Mouse (Mus musculus): ENCODE data around the gene Carhsp1. TPM values are rescaled to one million over a fixed set of nuclear protein-coding genes. Genes with fewer than 3 reads are reported as not detected.

The Carhsp1 gene
- total and polyA plus RNA-seq, 3 experiments: 19.5 to 28.0 TPM; not detected in 1

DNA sequence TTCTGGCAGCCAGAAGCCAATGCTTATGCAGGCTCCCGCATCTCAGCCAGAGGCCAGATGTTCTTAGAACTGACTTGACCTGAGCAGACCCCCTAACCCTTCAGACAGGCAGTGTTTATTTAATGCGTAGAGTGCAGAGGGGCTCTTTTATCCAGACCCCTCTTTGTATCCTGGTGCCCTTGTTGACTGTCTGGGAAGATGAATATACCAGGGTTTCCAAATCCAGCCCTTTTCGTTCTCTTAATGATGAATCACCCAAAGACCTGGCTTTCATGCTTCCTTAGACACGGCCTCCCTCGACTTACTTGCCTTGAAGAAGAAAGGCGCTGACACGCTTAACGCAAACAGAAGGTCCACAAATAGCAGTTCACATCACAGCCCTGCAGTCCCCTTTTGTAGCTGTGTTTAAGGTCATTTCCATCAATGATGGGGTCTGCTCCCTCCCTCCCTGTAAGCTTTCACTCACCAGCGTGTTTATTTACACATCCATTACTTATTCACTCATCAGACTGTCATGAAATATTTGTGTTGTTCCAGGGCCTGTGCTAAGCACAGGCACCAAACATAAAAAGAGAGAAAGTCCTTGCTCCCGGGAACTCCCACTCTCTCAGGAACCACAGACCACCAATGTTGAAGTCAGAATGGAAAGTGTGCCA lies 52.2 kb downstream of the Carhsp1 start:
- Histone ChIP-seq H3K9ac (ENCODE audit: control insufficient read depth, low read depth, low read length, poor library complexity, severe bottlenecking) (no peak overlapping the region), H3K79me2 (ENCODE audit: control insufficient read depth, insufficient read depth, low read length, poor library complexity) (no peaks in the 10 kb centered on the region), H3K27ac (ENCODE audit: control insufficient read depth, low read depth, low read length) (no peak overlapping the region), H3K4me1 (ENCODE audit: control insufficient read depth in 1 of 2, insufficient read depth in 2 of 2, low read length in 2 of 2) (no peaks in the 10 kb centered on the region), H3K4me3 (ENCODE audit: control insufficient read depth in 1 of 2, insufficient read depth in 1 of 2, low read depth in 2 of 2, low read length in 2 of 2) (no peak overlapping the region), H3K27me3 (ENCODE audit: control insufficient read depth in 1 of 2, insufficient read depth in 2 of 2, low read length in 2 of 2) (no peaks in the 10 kb centered on the region), H3K9me3 (replicated peaks; ENCODE audit: insufficient read depth, low read length) (no peaks in the 10 kb centered on the region), H3K36me3 (ENCODE audit: control insufficient read depth in 1 of 2, insufficient read depth in 2 of 2, low read length in 2 of 2) (no peaks in the 10 kb centered on the region)
- TF ChIP-seq TCF12 (IDR thresholded peaks at IDR 0.05; ENCODE audit: low read depth, low read length) (no peak), UBTF (IDR thresholded peaks at IDR 0.05; ENCODE audit: borderline replicate concordance, insufficient read depth, low read depth, low read length) (no peak), ZNF384 (IDR thresholded peaks at IDR 0.05; ENCODE audit: low read depth, low read length) (no peak), SMC3 (IDR thresholded peaks at IDR 0.05; ENCODE audit: low read depth, low read length) (no peak), ZMIZ1 (IDR thresholded peaks at IDR 0.05; ENCODE audit: low read depth, low read length) (no peak), CTCF (IDR thresholded peaks at IDR 0.05 in 2 of 3, conservative IDR thresholded peaks at IDR 0.05 in 1 of 3; ENCODE audit: control insufficient read depth in 1 of 3, insufficient read depth in 1 of 3, low read depth in 2 of 3, low read length in 3 of 3, poor library complexity in 1 of 3, severe bottlenecking in 1 of 3) (no peak), CHD2 (IDR thresholded peaks at IDR 0.05; ENCODE audit: low read length) (no peak), USF2 (IDR thresholded peaks at IDR 0.05; ENCODE audit: borderline replicate concordance in 1 of 2, insufficient read depth in 1 of 2, low read depth in 1 of 2, low read length in 2 of 2) (no peak), POLR2AphosphoS5 (IDR thresholded peaks at IDR 0.05; ENCODE audit: borderline replicate concordance, low read depth, low read length) (no peak), USF1 (IDR thresholded peaks at IDR 0.05; ENCODE audit: low read depth, low read length) (no peak), NRF1 (IDR thresholded peaks at IDR 0.05; ENCODE audit: insufficient read depth, low read depth, low read length, poor library complexity, severe bottlenecking) (no peak), ETS1 (IDR thresholded peaks at IDR 0.05; ENCODE audit: low read depth, low read length) (no peak), MAZ (IDR thresholded peaks at IDR 0.05; ENCODE audit: low read depth, low read length) (no peak), JUND (IDR thresholded peaks at IDR 0.05; ENCODE audit: low read depth, low read length) (no peak), POLR2A (IDR thresholded peaks at IDR 0.05; ENCODE audit: control insufficient read depth in 1 of 2, insufficient read depth in 1 of 2, low read depth in 1 of 2, low read length in 2 of 2, poor library complexity in 1 of 2) (no peak)
- no peak for DNase-seq (ENCODE audit: low read depth, low spot score)

DNA sequence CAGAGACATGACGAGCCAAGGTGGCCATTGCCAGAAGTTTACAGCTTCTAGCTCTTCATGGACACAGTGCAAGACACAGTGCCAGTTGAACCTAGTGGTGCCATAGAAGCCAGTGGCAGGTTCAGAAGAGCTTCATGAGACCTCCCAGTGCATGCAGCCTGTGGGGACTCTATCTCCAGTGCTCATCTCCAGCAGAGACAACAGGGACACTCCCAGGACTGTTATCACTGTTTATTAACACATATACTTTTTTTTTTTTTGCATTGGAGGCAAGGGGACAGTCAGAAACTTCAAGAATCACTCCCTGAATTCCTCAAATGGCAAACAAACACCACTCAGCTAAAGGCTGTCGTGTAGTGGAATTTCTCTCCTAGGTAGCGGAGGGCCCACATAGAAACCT lies 58.5 kb downstream of the Carhsp1 start:
- H3K4me1 ChIP-seq (ENCODE audit: control insufficient read depth in 1 of 2, insufficient read depth in 2 of 2, low read length in 2 of 2): peaks cover 6 to 33% of the 10 kb centered on the region in 2 experiments
- no peak overlapping the region for H3K9ac ChIP-seq (ENCODE audit: control insufficient read depth, low read depth, low read length, poor library complexity, severe bottlenecking)
- no peaks in the 10 kb centered on the region for H3K9me3 ChIP-seq (replicated peaks; ENCODE audit: insufficient read depth, low read length)
- H3K27me3 ChIP-seq (ENCODE audit: control insufficient read depth in 1 of 2, insufficient read depth in 2 of 2, low read length in 2 of 2): no peaks in the 10 kb centered on the region
- DNase-seq (ENCODE audit: low read depth, low spot score): peak; percentile 30
- peak overlapping the region; percentile 56 for H3K27ac ChIP-seq (ENCODE audit: control insufficient read depth, low read depth, low read length)
- H3K4me3 ChIP-seq (ENCODE audit: control insufficient read depth in 1 of 2, insufficient read depth in 1 of 2, low read depth in 2 of 2, low read length in 2 of 2): no peak overlapping the region; a peak in 1 of 4 replicates
- peaks cover 0 to 22% of the 10 kb centered on the region in 2 experiments; a peak in 2 of 4 replicates for H3K36me3 ChIP-seq (ENCODE audit: control insufficient read depth in 1 of 2, insufficient read depth in 2 of 2, low read length in 2 of 2)
- no peaks in the 10 kb centered on the region for H3K79me2 ChIP-seq (ENCODE audit: control insufficient read depth, insufficient read depth, low read length, poor library complexity)
- TF ChIP-seq GATA1 (IDR thresholded peaks at IDR 0.05; ENCODE audit: low read depth, low read length) (peak; percentile 75), HCFC1 (IDR thresholded peaks at IDR 0.05; ENCODE audit: low read depth, low read length) (no peak), ZMIZ1 (IDR thresholded peaks at IDR 0.05; ENCODE audit: low read depth, low read length) (no peak), MYB (IDR thresholded peaks at IDR 0.05; ENCODE audit: low read depth, low read length) (no peak), ZNF384 (IDR thresholded peaks at IDR 0.05; ENCODE audit: low read depth, low read length) (peak; percentile 88), POLR2AphosphoS2 (IDR thresholded peaks at IDR 0.05; ENCODE audit: low read length) (no peak), UBTF (IDR thresholded peaks at IDR 0.05; ENCODE audit: borderline replicate concordance, insufficient read depth, low read depth, low read length) (no peak), GABPA (IDR thresholded peaks at IDR 0.05; ENCODE audit: low read depth, low read length) (no peak), EP300 (IDR thresholded peaks at IDR 0.05; ENCODE audit: low read depth in 1 of 2, low read length in 2 of 2) (peak in 1 of 2 experiments; percentile 19; a peak in 1 of 4 replicates)

Measured in MEL (cell line).